Mouse (Mus musculus) right cerebral cortex, postnatal 14 days (tissue): ENCODE results near the gene Gfra4.
A peak's percentile ranks its signal among the peaks of the same experiment; 100 is the strongest.

Experiments
- DNase-seq: peaks from one replicate; pipeline ENCODE4 v3.0.0; 2022

Gene Gfra4

GRCm38 (mm10) chr2:131042988-131043387, at the start of gene Gfra4:
TSS of gene Gfra4 (minus strand) at chr2:131043088.
- DNase-seq, result no peak

GRCm38 (mm10) chr2:131090852-131091251, 48.0 kb upstream of the Gfra4 start:
- no peak for DNase-seq

- no peak for DNase-seq
Observed at GRCm38 (mm10) chr2:131089634-131090033, 46.7 kb upstream of the Gfra4 start.

- no peak for DNase-seq
Observed at GRCm38 (mm10) chr2:131088581-131088980, 45.7 kb upstream of the Gfra4 start.

GRCm38 (mm10) chr2:131086667-131087390, 43.9 kb upstream of the Gfra4 start, which contains the start of gene Siglec1:
TSS of gene Siglec1 (minus strand) at chr2:131086765.
- no peak for DNase-seq

- no peak for DNase-seq
Observed at GRCm38 (mm10) chr2:131084206-131084605, 41.3 kb upstream of the Gfra4 start.

- DNase-seq, result no peak
Observed at GRCm38 (mm10) chr2:131080507-131080906, 37.6 kb upstream of the Gfra4 start.

GRCm38 (mm10) chr2:131072536-131072935, 29.6 kb upstream of the Gfra4 start:
- DNase-seq, result no peak

GRCm38 (mm10) chr2:131067481-131067880, 24.6 kb upstream of the Gfra4 start:
- no peak for DNase-seq

- DNase-seq, result no peak
Observed at GRCm38 (mm10) chr2:131066342-131066741, 23.5 kb upstream of the Gfra4 start.

- no peak for DNase-seq
Observed at GRCm38 (mm10) chr2:131063404-131063864, 20.5 kb upstream of the Gfra4 start, which contains the start of gene Adam33. TSS of gene Adam33 (minus strand) at chr2:131063814.

GRCm38 (mm10) chr2:131061607-131062006, 18.7 kb upstream of the Gfra4 start:
- DNase-seq, result no peak

GRCm38 (mm10) chr2:131060784-131061183, 17.9 kb upstream of the Gfra4 start:
- no peak for DNase-seq

GRCm38 (mm10) chr2:131059781-131060540, 17.1 kb upstream of the Gfra4 start:
- DNase-seq, result no peak

GRCm38 (mm10) chr2:131059377-131059776, 16.5 kb upstream of the Gfra4 start:
- peak; percentile 48 for DNase-seq

- no peak for DNase-seq
Observed at GRCm38 (mm10) chr2:131058672-131059071, 15.8 kb upstream of the Gfra4 start.

GRCm38 (mm10) chr2:131056191-131056590, 13.3 kb upstream of the Gfra4 start:
- DNase-seq, result peak; percentile 9

- DNase-seq, result peak; percentile 52
Observed at GRCm38 (mm10) chr2:131055631-131056030, 12.7 kb upstream of the Gfra4 start.

GRCm38 (mm10) chr2:131054646-131055264, 11.9 kb upstream of the Gfra4 start:
- DNase-seq, result no peak

GRCm38 (mm10) chr2:131053851-131054645, 11.2 kb upstream of the Gfra4 start:
- DNase-seq, result peak; percentile 16

GRCm38 (mm10) chr2:131052862-131053418, 10.1 kb upstream of the Gfra4 start:
- peak; percentile 4 for DNase-seq

- peak; percentile 1 for DNase-seq
Observed at GRCm38 (mm10) chr2:131052043-131052442, 9.2 kb upstream of the Gfra4 start.
